Mouse (Mus musculus) lung, adult 2 months (tissue): ENCODE measurements around the gene Zbtb8os.

ENCODE experiments used
- CTCF ChIP-seq: fragments of 200-500 bp; IDR thresholded peaks from 2 replicates; pipeline ENCODE4 v1.5.1; 2011; ENCODE audit warnings: mild to moderate bottlenecking, low read length, control low read depth; ENCODE audit not compliant: insufficient read depth
- POLR2A ChIP-seq: fragments of 200-500 bp; IDR thresholded peaks from 2 replicates; pipeline ENCODE4 v1.6.1; 2011; ENCODE audit warnings: low read depth, mild to moderate bottlenecking, control low read depth, low read length, borderline replicate concordance; ENCODE audit errors: extremely low read depth

DNA sequence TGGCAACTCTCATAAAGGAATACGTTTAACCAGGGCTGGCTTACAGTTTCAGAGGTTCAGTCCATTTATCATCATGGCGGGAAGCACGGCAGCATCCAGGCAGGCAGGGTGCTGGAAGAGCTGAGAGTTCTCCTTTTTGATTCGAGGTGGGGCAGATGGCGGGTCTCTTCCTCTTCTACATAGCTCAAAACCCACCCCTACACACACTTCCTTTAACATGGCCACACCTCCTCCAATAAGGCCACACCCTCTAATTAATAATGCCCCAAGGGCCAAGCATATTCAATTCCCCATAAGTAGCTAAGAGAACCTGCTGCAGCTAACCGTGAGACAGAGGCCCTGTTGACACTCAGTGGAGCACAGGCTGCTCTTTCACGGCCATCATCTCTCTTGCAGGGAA is 42.7 kb upstream of the Zbtb8os start:
- no peak for TF ChIP-seq POLR2A
- TF ChIP-seq CTCF, result no peak
